Mouse (Mus musculus): ENCODE results near the gene Ttc12.

Ttc12 gene

GRCm38 (mm10) chr9:49392242-49392641 lies 93.8 kb downstream of the Ttc12 start:
- in situ Hi-C loops (cut with MboI, MseI) = no loop called here

Data from regulatory T cell (primary cell).